Mouse (Mus musculus) embryonic facial prominence, embryonic 13.5 days (tissue): ENCODE measurements at regions not wholly inside any gene's neighbourhood (a gene's known extent, or its start where the extent isn't known, plus 50 kb on each side); places are given as distances from the start of the nearest gene placed in this dataset.

ENCODE experiments used
- ATAC-seq: fragments of 200-750 bp; cut with Nextera tagmentation; 2 replicates; pipeline ENCODE4 v1.8.0; 2017; ENCODE audit warnings: low read depth; ENCODE audit not compliant: insufficient number of reproducible peaks, insufficient read depth, low FRiP score, low TSS enrichment
- H3K27ac ChIP-seq: fragments of 300-500 bp; sonication (generic); 2 replicates; pipeline ENCODE4 v1.5.1; 2015; ENCODE audit warnings: moderate library complexity, mild to moderate bottlenecking, inconsistent platforms
- H3K27me3 ChIP-seq: fragments of 300-500 bp; sonication (generic); 2 replicates; pipeline ENCODE4 v1.6.1; 2015; ENCODE audit warnings: mild to moderate bottlenecking, inconsistent platforms
- H3K36me3 ChIP-seq: fragments of 300-500 bp; sonication (generic); 2 replicates; pipeline ENCODE4 v1.6.1; 2015; ENCODE audit warnings: mild to moderate bottlenecking, inconsistent platforms
- H3K4me1 ChIP-seq: fragments of 300-500 bp; sonication (generic); 2 replicates; pipeline ENCODE4 v1.6.1; 2015; ENCODE audit warnings: inconsistent platforms
- H3K4me2 ChIP-seq: fragments of 300-500 bp; sonication (generic); 2 replicates; pipeline ENCODE4 v1.6.1; 2015; ENCODE audit warnings: moderate library complexity, mild to moderate bottlenecking, inconsistent platforms
- H3K4me3 ChIP-seq: fragments of 300-500 bp; sonication (generic); 2 replicates; pipeline ENCODE4 v1.5.1; 2015; ENCODE audit warnings: mild to moderate bottlenecking, inconsistent platforms
- H3K9ac ChIP-seq: fragments of 300-500 bp; sonication (generic); 2 replicates; pipeline ENCODE4 v1.6.1; 2015; ENCODE audit warnings: mild to moderate bottlenecking, inconsistent platforms
- H3K9me3 ChIP-seq: fragments of 300-500 bp; sonication (generic); 2 replicates; pipeline ENCODE4 v1.6.1; 2016; ENCODE audit warnings: inconsistent platforms
- WGBS: fragments of 180-500 bp; shearing (Covaris S2); methylation state at CpG from one replicate; pipeline ENCODE4 v1.1.7; 2015; ENCODE audit warnings: mixed read lengths; 5-methylcytosine and 5-hydroxymethylcytosine counted together

GRCm38 (mm10) chr4:5074754-5075153, 281.6 kb upstream of the Impad1 start:
- Histone ChIP-seq H3K27ac (no peak overlapping the region), H3K27me3 (no peaks in the 10 kb centered on the region), H3K4me2 (no peak overlapping the region), H3K4me1 (no peaks in the 10 kb centered on the region), H3K9ac (no peak overlapping the region), H3K4me3 (no peak overlapping the region), H3K9me3 (no peaks in the 10 kb centered on the region), H3K36me3 (no peaks in the 10 kb centered on the region)
- ATAC-seq: no peak
- WGBS: 100% methylated on average over 1 of the region's 1 CpGs

- no peak overlapping the region for H3K4me3 ChIP-seq
- H3K27me3 ChIP-seq: no peaks in the 10 kb centered on the region
- WGBS: 82% methylated on average over 4 of the region's 4 CpGs
- no peaks in the 10 kb centered on the region for H3K4me1 ChIP-seq
- H3K9me3 ChIP-seq: no peaks in the 10 kb centered on the region
- ATAC-seq: no peak
- H3K4me2 ChIP-seq: no peak overlapping the region
- no peaks in the 10 kb centered on the region for H3K36me3 ChIP-seq
- no peak overlapping the region for H3K27ac ChIP-seq
- H3K9ac ChIP-seq: no peak overlapping the region
Measured at GRCm38 (mm10) chr4:5071243-5071642, 278.1 kb upstream of the Impad1 start.

- no peaks in the 10 kb centered on the region for H3K36me3 ChIP-seq
- no peaks in the 10 kb centered on the region for H3K4me1 ChIP-seq
- ATAC-seq: no peak
- H3K27ac ChIP-seq: no peak overlapping the region
- H3K4me2 ChIP-seq: no peak overlapping the region
- WGBS: 56% methylated on average over 2 of the region's 2 CpGs
- no peaks in the 10 kb centered on the region for H3K27me3 ChIP-seq
- H3K9ac ChIP-seq: no peak overlapping the region
- H3K9me3 ChIP-seq: no peaks in the 10 kb centered on the region
- H3K4me3 ChIP-seq: no peak overlapping the region
Measured at GRCm38 (mm10) chr4:5059290-5059955, 266.3 kb upstream of the Impad1 start.

- 64% methylated on average over 2 of the region's 2 CpGs for WGBS
- ATAC-seq: no peak
- H3K9ac ChIP-seq: no peak overlapping the region
- no peaks in the 10 kb centered on the region for H3K9me3 ChIP-seq
- H3K36me3 ChIP-seq: no peaks in the 10 kb centered on the region
- no peak overlapping the region for H3K27ac ChIP-seq
- no peaks in the 10 kb centered on the region for H3K4me1 ChIP-seq
- no peaks in the 10 kb centered on the region for H3K27me3 ChIP-seq
- no peak overlapping the region for H3K4me3 ChIP-seq
- H3K4me2 ChIP-seq: no peak overlapping the region
Measured at GRCm38 (mm10) chr4:5029929-5030328, 236.8 kb upstream of the Impad1 start.

GRCm38 (mm10) chr4:4987491-4987890, 194.3 kb upstream of the Impad1 start:
- Histone ChIP-seq H3K27ac (no peak overlapping the region), H3K9ac (no peak overlapping the region), H3K4me2 (no peak overlapping the region), H3K27me3 (no peaks in the 10 kb centered on the region), H3K4me3 (no peak overlapping the region), H3K36me3 (no peaks in the 10 kb centered on the region), H3K4me1 (no peaks in the 10 kb centered on the region), H3K9me3 (no peaks in the 10 kb centered on the region)
- no peak for ATAC-seq
- WGBS: 84% methylated on average over 4 of the region's 4 CpGs

- Histone ChIP-seq H3K9ac (no peak overlapping the region), H3K27me3 (no peaks in the 10 kb centered on the region), H3K4me1 (no peaks in the 10 kb centered on the region), H3K9me3 (no peaks in the 10 kb centered on the region), H3K27ac (no peak overlapping the region), H3K36me3 (no peaks in the 10 kb centered on the region), H3K4me3 (no peak overlapping the region), H3K4me2 (no peak overlapping the region)
- no peak for ATAC-seq
- 50% methylated on average over 1 of the region's 1 CpGs for WGBS
Measured at GRCm38 (mm10) chr4:4983474-4984194, 190.5 kb upstream of the Impad1 start.

GRCm38 (mm10) chr4:4971800-4972319, 178.7 kb upstream of the Impad1 start:
- Histone ChIP-seq H3K36me3 (no peaks in the 10 kb centered on the region), H3K4me3 (no peak overlapping the region), H3K9me3 (no peaks in the 10 kb centered on the region), H3K4me1 (no peaks in the 10 kb centered on the region), H3K27me3 (no peaks in the 10 kb centered on the region), H3K4me2 (no peak overlapping the region), H3K27ac (no peak overlapping the region), H3K9ac (no peak overlapping the region)
- 90% methylated on average over 2 of the region's 2 CpGs for WGBS
- ATAC-seq: no peak

- Histone ChIP-seq H3K4me3 (no peak overlapping the region), H3K9me3 (no peaks in the 10 kb centered on the region), H3K36me3 (no peaks in the 10 kb centered on the region), H3K9ac (no peak overlapping the region), H3K4me1 (no peaks in the 10 kb centered on the region), H3K4me2 (no peak overlapping the region), H3K27me3 (no peaks in the 10 kb centered on the region), H3K27ac (no peak overlapping the region)
- 49% methylated on average over 1 of the region's 1 CpGs for WGBS
- ATAC-seq: no peak
Measured at GRCm38 (mm10) chr4:4948956-4949355, 155.8 kb upstream of the Impad1 start.

- Histone ChIP-seq H3K27ac (no peak overlapping the region), H3K4me1 (no peaks in the 10 kb centered on the region), H3K27me3 (no peaks in the 10 kb centered on the region), H3K4me3 (no peak overlapping the region), H3K36me3 (no peaks in the 10 kb centered on the region), H3K9me3 (no peaks in the 10 kb centered on the region), H3K9ac (no peak overlapping the region), H3K4me2 (no peak overlapping the region)
- ATAC-seq: no peak
Measured at GRCm38 (mm10) chr4:4944498-4944897, 151.3 kb upstream of the Impad1 start.

GRCm38 (mm10) chr4:4925741-4926140, 132.6 kb upstream of the Impad1 start:
- H3K27ac ChIP-seq: no peak overlapping the region
- no peaks in the 10 kb centered on the region for H3K27me3 ChIP-seq
- ATAC-seq: no peak
- no peak overlapping the region for H3K9ac ChIP-seq
- no peak overlapping the region for H3K4me3 ChIP-seq
- H3K4me2 ChIP-seq: no peak overlapping the region
- no peaks in the 10 kb centered on the region for H3K36me3 ChIP-seq
- H3K9me3 ChIP-seq: no peaks in the 10 kb centered on the region
- no peaks in the 10 kb centered on the region for H3K4me1 ChIP-seq

- no peak overlapping the region for H3K9ac ChIP-seq
- whole genome bisulfite sequencing: 76% methylated on average over 1 of the region's 1 CpGs
Measured at GRCm38 (mm10) chr4:4920256-4920655, 127.1 kb upstream of the Impad1 start.

GRCm38 (mm10) chr4:4875257-4875656, 82.1 kb upstream of the Impad1 start:
- no peaks in the 10 kb centered on the region for H3K36me3 ChIP-seq
- H3K27ac ChIP-seq: no peak overlapping the region
- no peaks in the 10 kb centered on the region for H3K27me3 ChIP-seq
- H3K4me2 ChIP-seq: no peak overlapping the region
- ATAC-seq: no peak
- peaks cover 3% of the 10 kb centered on the region; the same call in 1 of the 2 replicates for H3K9me3 ChIP-seq
- H3K4me3 ChIP-seq: no peak overlapping the region
- H3K9ac ChIP-seq: no peak overlapping the region
- no peaks in the 10 kb centered on the region for H3K4me1 ChIP-seq

More at GRCm38 (mm10) chr4:4920256-4920655, 127.1 kb upstream of the Impad1 start:
- no peak overlapping the region for H3K27ac ChIP-seq
- no peak for ATAC-seq
- H3K4me1 ChIP-seq: no peaks in the 10 kb centered on the region
- H3K36me3 ChIP-seq: no peaks in the 10 kb centered on the region
- no peak overlapping the region for H3K4me3 ChIP-seq
- H3K9me3 ChIP-seq: 0 out of 2 replicates have a peak, but pooled peaks cover 4% of the 10 kb centered on the region
- no peaks in the 10 kb centered on the region for H3K27me3 ChIP-seq
- H3K4me2 ChIP-seq: no peak overlapping the region
